In genomic region chr12:77599391-77599790, GRCm38 (mm10) we compare ENCODE assay signal across 13 mouse cellular contexts.
DNase-seq lines count a peak whose midpoint lies in the region; ATAC-seq lines count a peak whose summit lies in the region.
"Had no signal": no experiment of that assay in that cellular context is flagged by ENCODE, and none has a peak within 500 bp of the region (broad histone marks: within the 10 kb centered on the region; RNA-seq: fewer than 3 reads in every experiment).

No protein-coding gene starts in this region.

- H3K27me3 ChIP-seq in heart, embryonic 10.5 days (ENCODE audit: insufficient read depth, poor library complexity, severe bottlenecking) = no peaks in the 10 kb centered on the region
- H3K27me3 ChIP-seq in midbrain, embryonic 14.5 days (ENCODE audit: control insufficient read depth, insufficient read depth, low read length) = no peaks in the 10 kb centered on the region
- H3K27me3 ChIP-seq in midbrain, embryonic 15.5 days (replicated peaks) = no peaks in the 10 kb centered on the region
- no peaks in the 10 kb centered on the region for H3K27me3 ChIP-seq in forebrain, embryonic 16.5 days (replicated peaks; ENCODE audit: control insufficient read depth, insufficient read depth, low read length)

- peak overlapping the region; percentile 87; the same call in 1 of the 2 replicates for H3K27ac ChIP-seq in heart, embryonic 10.5 days
- H3K27ac ChIP-seq in midbrain, embryonic 14.5 days (replicated peaks; ENCODE audit: low read depth, low read length) = no peak overlapping the region
- H3K27ac ChIP-seq in midbrain, embryonic 15.5 days = no peak overlapping the region
- H3K27ac ChIP-seq in forebrain, embryonic 16.5 days (ENCODE audit: low read length) = no peak overlapping the region

- no peak for DNase-seq in heart, embryonic 10.5 days (ENCODE audit: low spot score)
- DNase-seq in heart, adult 9 months (ENCODE audit: low spot score in 2 of 2) = no peak
- peak; percentile 14 for DNase-seq in midbrain, embryonic 14.5 days
- DNase-seq in retina, postnatal 1 day = no peak
- no peak for DNase-seq in gastrocnemius, postnatal 4 days (ENCODE audit: low spot score in 2 of 2)
- no peak for DNase-seq in urinary bladder, postnatal 10 days (ENCODE audit: low spot score)
- DNase-seq: B cell, adult 2 months; gastrocnemius, postnatal 36 days; heart, postnatal 10 days; liver; lung, postnatal 14 days had no signal

- no peaks in the 10 kb centered on the region for H3K36me3 ChIP-seq in heart, embryonic 10.5 days
- no peaks in the 10 kb centered on the region for H3K36me3 ChIP-seq in midbrain, embryonic 14.5 days (ENCODE audit: control insufficient read depth, insufficient read depth, low read length)
- no peaks in the 10 kb centered on the region for H3K36me3 ChIP-seq in midbrain, embryonic 15.5 days (replicated peaks)
- H3K36me3 ChIP-seq in forebrain, embryonic 16.5 days (ENCODE audit: control insufficient read depth, insufficient read depth) = no peaks in the 10 kb centered on the region

- no peak overlapping the region for H3K9ac ChIP-seq in midbrain, embryonic 14.5 days (replicated peaks; ENCODE audit: low read length)
- no peak overlapping the region for H3K9ac ChIP-seq in midbrain, embryonic 15.5 days
- no peak overlapping the region for H3K9ac ChIP-seq in forebrain, embryonic 16.5 days (replicated peaks; ENCODE audit: low read depth, low read length)

- H3K4me3 ChIP-seq in heart, embryonic 10.5 days = no peak overlapping the region
- H3K4me3 ChIP-seq in midbrain, embryonic 14.5 days (replicated peaks; ENCODE audit: low read depth, low read length) = no peak overlapping the region
- H3K4me3 ChIP-seq in midbrain, embryonic 15.5 days = no peak overlapping the region
- no peak overlapping the region for H3K4me3 ChIP-seq in forebrain, embryonic 16.5 days (replicated peaks; ENCODE audit: low read length)

- no peak overlapping the region for H3K4me2 ChIP-seq in midbrain, embryonic 14.5 days (ENCODE audit: low read length)
- H3K4me2 ChIP-seq in midbrain, embryonic 15.5 days = no peak overlapping the region
- no peak overlapping the region for H3K4me2 ChIP-seq in forebrain, embryonic 16.5 days (ENCODE audit: low read length)

- no peaks in the 10 kb centered on the region for H3K9me3 ChIP-seq in heart, embryonic 10.5 days
- H3K9me3 ChIP-seq in midbrain, embryonic 14.5 days (ENCODE audit: control insufficient read depth, low read length) = no peaks in the 10 kb centered on the region
- H3K9me3 ChIP-seq in midbrain, embryonic 15.5 days = no peaks in the 10 kb centered on the region
- no peaks in the 10 kb centered on the region for H3K9me3 ChIP-seq in forebrain, embryonic 16.5 days (ENCODE audit: control insufficient read depth, low read length)

- H3K4me1 ChIP-seq in heart, embryonic 10.5 days = peaks cover 48% of the 10 kb centered on the region
- peaks cover 5% of the 10 kb centered on the region for H3K4me1 ChIP-seq in midbrain, embryonic 14.5 days (ENCODE audit: control insufficient read depth, insufficient read depth, low read length)
- peaks cover 10% of the 10 kb centered on the region; the same call in 1 of the 2 replicates for H3K4me1 ChIP-seq in midbrain, embryonic 15.5 days
- peaks cover 17% of the 10 kb centered on the region for H3K4me1 ChIP-seq in forebrain, embryonic 16.5 days (replicated peaks; ENCODE audit: control insufficient read depth, insufficient read depth, low read length)

- WGBS in heart, embryonic 10.5 days = 51% methylated on average over 2 of the region's 2 CpGs
- WGBS in midbrain, embryonic 14.5 days = 47% methylated on average over 2 of the region's 2 CpGs
- 61% methylated on average over 2 of the region's 2 CpGs for WGBS in midbrain, embryonic 15.5 days
- WGBS in forebrain, embryonic 16.5 days = 61% methylated on average over 2 of the region's 2 CpGs

- ATAC-seq in midbrain, embryonic 14.5 days (ENCODE audit: low FRiP score, low TSS enrichment) = no peak
- ATAC-seq in midbrain, embryonic 15.5 days (replicated peaks) = no peak
- peak; percentile 32; the same call in 1 of the 2 replicates for ATAC-seq in forebrain, embryonic 16.5 days
